8 mouse cellular contexts compared by ENCODE assay signal in genomic region chr9:119035836-119036235, GRCm38 (mm10). TPM values are rescaled to one million over a fixed set of nuclear protein-coding genes. Genes with fewer than 3 reads are reported as not detected.
A peak's percentile ranks its signal among the peaks of the same experiment; 100 is the strongest.
DNase-seq lines count a peak whose midpoint lies in the region; ATAC-seq and TF ChIP-seq lines count a peak whose summit lies in the region.

No protein-coding gene starts in this region.

- H3K9me3 ChIP-seq in heart, embryonic 16.5 days (replicated peaks; ENCODE audit: control insufficient read depth, low read length), result no peaks in the 10 kb centered on the region
- H3K9me3 ChIP-seq in hindbrain, postnatal 0 days (ENCODE audit: low read length), result no peaks in the 10 kb centered on the region

- DNase-seq in lung, adult 18-20 months, result peak; percentile 65 to 69
- no peak for DNase-seq in lung, adult 2 months
- peak; percentile 55 for DNase-seq in lung, postnatal 36 days
- no peak for DNase-seq in right cerebral cortex, postnatal 25 days
- no peak for DNase-seq in right cerebral cortex, postnatal 36 days (ENCODE audit: low spot score in 2 of 2)
- no peak for DNase-seq in hindbrain, postnatal 0 days (ENCODE audit: low spot score)

- TF ChIP-seq CTCF in lung, adult 2 months (IDR thresholded peaks at IDR 0.05; ENCODE audit: insufficient read depth, low read length), result no peak
- TF ChIP-seq CTCF in hindbrain, postnatal 0 days (IDR thresholded peaks at IDR 0.05; ENCODE audit: low read depth), result no peak

- ATAC-seq in heart, embryonic 16.5 days (replicated peaks; ENCODE audit: extremely low read depth, insufficient read depth, low FRiP score), result 0 out of 2 replicates have a peak, but pooled peaks have one; percentile 30
- no peak for ATAC-seq in hindbrain, postnatal 0 days

- H3K4me2 ChIP-seq in heart, embryonic 16.5 days (ENCODE audit: low read depth, low read length), result no peak overlapping the region
- H3K4me2 ChIP-seq in hindbrain, postnatal 0 days (ENCODE audit: low read depth, low read length), result no peak overlapping the region

- peaks cover 18% of the 10 kb centered on the region for H3K36me3 ChIP-seq in heart, embryonic 16.5 days (ENCODE audit: control insufficient read depth, insufficient read depth)
- 0 out of 2 replicates have a peak, but pooled peaks cover 3% of the 10 kb centered on the region for H3K36me3 ChIP-seq in hindbrain, postnatal 0 days (ENCODE audit: insufficient read depth, low read length)

- no peak for TF ChIP-seq POLR2A in lung, adult 2 months (IDR thresholded peaks at IDR 0.05; ENCODE audit: borderline replicate concordance, extremely low read depth, low read depth, low read length)

- H3K4me3 ChIP-seq in lung, adult 2 months (replicated peaks; ENCODE audit: extremely low read depth, low read depth, low read length), result no peak overlapping the region
- no peak overlapping the region for H3K4me3 ChIP-seq in brown adipose tissue, adult 24 weeks (ENCODE audit: insufficient read depth, low read depth, low read length)
- H3K4me3 ChIP-seq in heart, embryonic 16.5 days (ENCODE audit: low read length), result no peak overlapping the region
- H3K4me3 ChIP-seq in hindbrain, postnatal 0 days (ENCODE audit: low read length), result no peak overlapping the region

- no peaks in the 10 kb centered on the region for H3K27me3 ChIP-seq in heart, embryonic 16.5 days (ENCODE audit: control insufficient read depth, insufficient read depth, low read length)
- H3K27me3 ChIP-seq in hindbrain, postnatal 0 days (ENCODE audit: insufficient read depth, low read length), result no peaks in the 10 kb centered on the region

- WGBS in lung, adult 2 months, result 41% methylated on average over 7 of the region's 7 CpGs
- WGBS in heart, embryonic 16.5 days, result 41% methylated on average over 7 of the region's 7 CpGs
- 51% methylated on average over 7 of the region's 7 CpGs for WGBS in hindbrain, postnatal 0 days

- no peak overlapping the region for H3K9ac ChIP-seq in heart, embryonic 16.5 days (ENCODE audit: low read length)
- H3K9ac ChIP-seq in hindbrain, postnatal 0 days (replicated peaks; ENCODE audit: low read length), result no peak overlapping the region

- peaks cover 6% of the 10 kb centered on the region for H3K4me1 ChIP-seq in lung, adult 2 months (ENCODE audit: control insufficient read depth, insufficient read depth, low read length)
- peaks cover 30% of the 10 kb centered on the region for H3K4me1 ChIP-seq in brown adipose tissue, adult 24 weeks (ENCODE audit: control insufficient read depth, insufficient read depth, insufficient read length, low read length)
- peaks cover 16% of the 10 kb centered on the region for H3K4me1 ChIP-seq in heart, embryonic 16.5 days (ENCODE audit: control insufficient read depth, insufficient read depth, low read length)
- peaks cover 3% of the 10 kb centered on the region; the same call in 1 of the 2 replicates for H3K4me1 ChIP-seq in hindbrain, postnatal 0 days (ENCODE audit: insufficient read depth, low read length)

- peak overlapping the region; percentile 75 for H3K27ac ChIP-seq in brown adipose tissue, adult 24 weeks (replicated peaks; ENCODE audit: low read depth, low read length)
- H3K27ac ChIP-seq in heart, embryonic 16.5 days (ENCODE audit: low read length), result no peak overlapping the region
- H3K27ac ChIP-seq in hindbrain, postnatal 0 days, result no peak overlapping the region

RNA-seq across cellular contexts. Expression of gene Vill, which starts 16.7 kb away (rescaled TPM):
- polyA plus RNA-seq in lung, adult 2 months (2012; rRNA removed), result 15.4 and 20.2 TPM in 2 replicates
- polyA plus RNA-seq in brown adipose tissue, adult 24 weeks (2012; ENCODE audit: insufficient read depth, insufficient read length, missing spikeins), result 1.8 TPM in 1 of 2 replicates, not detected in the other
- polyA plus RNA-seq in heart, embryonic 16.5 days (2015; fragmentation: Nextera tagmentation; extraction: Ambion mirVana), result 9.0 and 11.4 TPM in 2 replicates
- 4.5 and 5.9 TPM in 2 replicates for total RNA-seq in hindbrain, postnatal 0 days (2014; rRNA removed)
- polyA plus RNA-seq in hindbrain, postnatal 0 days (2015; fragmentation: Nextera tagmentation; extraction: Ambion mirVana), result 3.3 TPM in 2 replicates

RNA-seq across cellular contexts. Expression of gene Plcd1, which starts 57.5 kb away (rescaled TPM):
- 19.8 and 37.3 TPM in 2 replicates for polyA plus RNA-seq in lung, adult 2 months (2012; rRNA removed)
- 12.0 and 17.2 TPM in 2 replicates for polyA plus RNA-seq in brown adipose tissue, adult 24 weeks (2012; ENCODE audit: insufficient read depth, insufficient read length, missing spikeins)
- 23.0 and 23.8 TPM in 2 replicates for polyA plus RNA-seq in heart, embryonic 16.5 days (2015; fragmentation: Nextera tagmentation; extraction: Ambion mirVana)
- 15.1 and 17.0 TPM in 2 replicates for total RNA-seq in hindbrain, postnatal 0 days (2014; rRNA removed)
- 14.2 and 18.1 TPM in 2 replicates for polyA plus RNA-seq in hindbrain, postnatal 0 days (2015; fragmentation: Nextera tagmentation; extraction: Ambion mirVana)

Comparison
In these comparisons a context has a peak if more than half of its experiments do, and no peak if none do; other contexts are left out.
1. DNase-seq: peak in lung, adult 18-20 months (2 of 2) and lung, postnatal 36 days (single experiment); none in lung, adult 2 months (single experiment), right cerebral cortex, postnatal 25 days (single experiment), right cerebral cortex, postnatal 36 days (0 of 2) and hindbrain, postnatal 0 days (single experiment).